Mouse (Mus musculus) heart, adult 2 months (tissue): ENCODE data around the gene Insm2.

Source experiments
- EP300 ChIP-seq: fragments of 200-500 bp; IDR thresholded peaks from 2 replicates; pipeline ENCODE4 v1.6.1; 2011; ENCODE audit warnings: low read depth, low read length, control low read depth; ENCODE audit not compliant: insufficient read depth
- POLR2A ChIP-seq: fragments of 200-500 bp; IDR thresholded peaks from 2 replicates; pipeline ENCODE4 v1.6.1; 2011; ENCODE audit warnings: mild to moderate bottlenecking, low read depth, low read length, control low read depth; ENCODE audit not compliant: insufficient read depth

DNA sequence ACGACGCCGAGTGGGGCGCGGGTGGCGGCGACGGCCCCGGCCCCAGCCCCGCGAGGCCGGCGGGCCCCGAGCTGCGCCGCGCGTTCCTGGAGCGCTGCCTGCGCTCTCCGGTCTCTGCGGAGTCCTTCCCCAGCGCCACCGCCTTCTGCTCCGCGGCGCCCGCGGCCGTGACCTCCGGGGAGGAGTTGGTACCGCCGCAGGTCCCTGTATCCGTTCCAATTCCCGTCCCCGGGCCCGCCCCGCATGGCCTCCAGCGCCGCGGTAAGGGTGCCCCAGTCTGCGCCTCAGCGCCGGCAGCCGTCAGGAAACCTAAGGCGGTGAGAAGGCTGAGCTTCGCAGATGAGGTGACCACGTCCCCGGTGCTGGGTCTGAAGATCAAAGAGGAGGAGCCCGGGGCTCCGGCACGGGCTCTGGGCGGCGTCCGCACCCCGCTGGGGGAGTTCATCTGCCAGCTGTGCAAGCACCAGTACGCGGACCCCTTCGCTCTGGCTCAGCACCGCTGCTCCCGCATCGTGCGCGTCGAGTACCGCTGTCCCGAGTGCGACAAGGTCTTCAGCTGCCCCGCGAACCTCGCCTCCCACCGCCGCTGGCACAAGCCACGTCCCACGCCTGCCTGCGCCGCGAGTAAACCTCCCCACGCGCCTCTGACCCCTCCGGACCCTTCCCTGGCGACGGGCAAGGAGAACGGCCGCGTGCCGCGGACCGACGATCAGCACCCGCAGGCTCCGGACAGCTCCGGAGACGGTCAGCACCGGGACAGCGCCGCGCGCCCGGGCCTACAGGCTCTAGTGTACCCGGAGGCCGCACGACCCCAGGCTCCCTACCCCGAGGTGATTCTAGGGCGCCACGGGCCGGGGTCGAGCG is 644 bp downstream of the Insm2 start:
- TF ChIP-seq EP300 (no peak), POLR2A (no peak)
